Mouse (Mus musculus) midbrain, embryonic 12.5 days (tissue): ENCODE measurements around the gene Anapc15. TPM values are rescaled to one million over a fixed set of nuclear protein-coding genes. Genes with fewer than 3 reads are reported as not detected.

Experiments
- ATAC-seq: fragments of 200-750 bp; cut with Nextera tagmentation; 2 replicates; pipeline ENCODE4 v1.8.0; 2017; ENCODE audit warnings: low read depth, moderate TSS enrichment, moderate library complexity; ENCODE audit not compliant: low FRiP score
- H3K27ac ChIP-seq: fragments of 300-500 bp; sonication (generic); replicated peaks from 2 replicates; pipeline ENCODE4 v1.5.1; 2016; ENCODE audit warnings: mild to moderate bottlenecking
- H3K27me3 ChIP-seq: fragments of 300-500 bp; sonication (generic); 2 replicates; pipeline ENCODE4 v1.6.1; 2016; ENCODE audit warnings: mild to moderate bottlenecking
- H3K36me3 ChIP-seq: fragments of 300-500 bp; sonication (generic); 2 replicates; pipeline ENCODE4 v1.6.1; 2016
- H3K4me1 ChIP-seq: fragments of 300-500 bp; sonication (generic); 2 replicates; pipeline ENCODE4 v1.6.1; 2016
- H3K4me2 ChIP-seq: fragments of 300-500 bp; sonication (generic); replicated peaks from 2 replicates; pipeline ENCODE4 v1.6.1; 2016; ENCODE audit warnings: mild to moderate bottlenecking, moderate library complexity
- H3K4me3 ChIP-seq: fragments of 300-500 bp; sonication (generic); 2 replicates; pipeline ENCODE4 v1.5.1; 2016; ENCODE audit warnings: mild to moderate bottlenecking
- H3K9ac ChIP-seq: fragments of 300-500 bp; sonication (generic); replicated peaks from 2 replicates; pipeline ENCODE4 v1.6.1; 2016; ENCODE audit warnings: mild to moderate bottlenecking, moderate library complexity
- H3K9me3 ChIP-seq: fragments of 300-500 bp; sonication (generic); 2 replicates; pipeline ENCODE4 v1.6.1; 2016; ENCODE audit warnings: mild to moderate bottlenecking
- WGBS: fragments of 180-500 bp; shearing (Covaris S2); methylation state at CpG from one replicate; pipeline ENCODE4 v1.1.7; 2016; 5-methylcytosine and 5-hydroxymethylcytosine counted together
- polyA plus RNA-seq: library from polyadenylated mRNA; unstranded; fragments of >200 nt; fragmentation: Nextera tagmentation; extraction: Ambion mirVana; gene quantifications from 2 replicates; pipeline ENCODE4 v1.2.1, GENCODE M21; 2016

The Anapc15 gene
- polyA plus RNA-seq, 1 experiment from 2014 or later, result 89.7 TPM

DNA sequence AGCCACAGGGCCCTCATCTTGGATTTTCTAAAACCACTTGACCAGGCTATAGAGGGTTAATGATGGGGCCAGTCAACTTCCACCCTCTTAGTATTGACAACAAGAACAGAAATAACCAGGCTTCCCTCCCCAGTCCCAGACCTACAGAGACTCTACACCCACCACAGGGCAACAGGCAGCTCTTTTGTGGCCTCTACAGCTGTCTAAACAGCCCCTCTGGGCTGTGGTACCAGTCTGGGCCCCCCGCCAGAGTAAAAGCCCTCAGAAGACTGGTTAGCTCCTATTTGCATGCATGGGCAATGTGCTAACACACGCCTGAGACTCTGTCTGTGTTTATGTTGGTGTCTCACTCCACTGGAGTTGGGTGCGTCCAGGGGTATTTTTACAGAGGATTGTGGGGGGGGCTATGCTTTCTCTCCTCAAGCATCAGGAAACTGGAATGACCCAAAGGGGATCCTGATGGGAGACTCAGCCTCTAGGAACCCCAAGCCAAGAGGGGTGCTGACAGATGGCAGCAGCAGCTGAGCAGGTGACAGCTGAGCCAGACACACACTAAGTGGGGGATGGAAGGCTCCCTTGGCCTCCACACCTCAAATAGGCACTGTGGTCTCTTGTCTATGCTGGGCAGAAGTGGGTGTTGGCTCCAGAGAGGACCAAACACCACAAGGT is 29.5 kb upstream of the Anapc15 start:
- Histone ChIP-seq H3K9ac (no peak overlapping the region; the same call in 1 of the 2 replicates), H3K36me3 (peaks cover 42% of the 10 kb centered on the region), H3K27ac (peak overlapping the region; percentile 64), H3K9me3 (no peaks in the 10 kb centered on the region), H3K4me3 (no peak overlapping the region), H3K4me1 (peaks cover 28% of the 10 kb centered on the region), H3K4me2 (peak overlapping the region; percentile 91), H3K27me3 (no peaks in the 10 kb centered on the region; the same call in 1 of the 2 replicates)
- ATAC-seq, result no peak
- 60% methylated on average over 3 of the region's 3 CpGs for WGBS

DNA sequence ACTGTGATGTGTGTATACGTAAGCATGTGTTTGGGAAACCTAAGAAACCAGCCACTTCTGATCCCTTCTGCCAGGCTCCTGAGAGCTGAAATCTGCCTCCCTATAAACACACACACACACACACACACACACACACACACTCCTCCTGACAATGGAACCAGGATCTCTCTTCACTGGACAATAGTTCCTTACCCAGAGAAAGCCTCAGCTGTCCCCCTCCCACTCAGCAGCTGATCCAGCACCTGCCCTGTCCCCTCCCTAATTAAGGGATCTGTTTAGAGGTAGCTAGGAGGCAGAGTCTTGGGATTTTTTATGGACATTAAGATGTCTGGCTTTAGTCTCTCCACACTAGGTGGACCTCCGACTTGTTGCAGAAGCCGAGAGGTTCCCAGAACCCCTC is 28.6 kb upstream of the Anapc15 start:
- Histone ChIP-seq H3K27ac (peak overlapping the region; percentile 64), H3K4me1 (peaks cover 28% of the 10 kb centered on the region), H3K4me3 (peak overlapping the region; percentile 74), H3K9me3 (no peaks in the 10 kb centered on the region), H3K4me2 (peak overlapping the region; percentile 91), H3K9ac (peak overlapping the region; percentile 11; the same call in 1 of the 2 replicates), H3K27me3 (no peaks in the 10 kb centered on the region; the same call in 1 of the 2 replicates), H3K36me3 (peaks cover 33% of the 10 kb centered on the region)
- 61% methylated on average over 3 of the region's 3 CpGs for WGBS
- ATAC-seq, result no peak

DNA sequence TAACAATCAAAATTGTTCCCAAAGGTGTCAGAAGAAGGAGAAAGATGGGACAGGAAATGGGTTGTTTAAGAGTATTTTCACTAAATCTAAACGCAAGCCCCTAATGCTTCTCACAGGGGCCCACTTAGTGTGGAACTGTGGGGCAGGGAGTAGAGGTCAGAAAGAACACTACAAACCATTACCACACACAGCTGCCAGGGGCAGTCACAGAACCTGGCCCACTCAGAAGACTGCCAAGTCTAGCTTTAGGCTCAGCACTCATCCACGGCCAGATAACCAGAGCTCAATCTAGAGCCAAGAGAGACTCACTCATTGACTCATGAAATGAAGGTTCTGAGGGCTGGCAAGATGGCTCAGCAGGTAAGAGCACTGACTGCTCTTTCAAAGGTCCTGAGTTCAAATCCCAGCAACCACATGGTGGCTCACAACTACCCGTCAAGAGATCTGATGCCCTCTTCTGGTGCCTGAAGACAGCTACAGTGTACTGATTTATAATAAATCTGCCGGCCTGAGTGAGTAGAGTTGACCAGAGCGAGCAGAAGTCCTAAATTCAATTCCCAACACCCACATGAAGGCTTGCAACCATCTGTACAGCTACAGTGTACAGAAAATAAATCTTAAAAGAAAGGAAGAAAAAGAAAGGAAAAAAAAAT is 27.9 kb upstream of the Anapc15 start:
- H3K4me3 ChIP-seq, result peak overlapping the region; percentile 74
- WGBS, result 47% methylated on average over 5 of the region's 5 CpGs
- no peak for ATAC-seq
- peak overlapping the region; percentile 91 for H3K9ac ChIP-seq
- peaks cover 27% of the 10 kb centered on the region for H3K36me3 ChIP-seq
- H3K4me1 ChIP-seq, result peaks cover 28% of the 10 kb centered on the region
- H3K27ac ChIP-seq, result peak overlapping the region; percentile 85
- H3K27me3 ChIP-seq, result no peaks in the 10 kb centered on the region; the same call in 1 of the 2 replicates
- no peaks in the 10 kb centered on the region for H3K9me3 ChIP-seq
- H3K4me2 ChIP-seq, result peak overlapping the region; percentile 91

DNA sequence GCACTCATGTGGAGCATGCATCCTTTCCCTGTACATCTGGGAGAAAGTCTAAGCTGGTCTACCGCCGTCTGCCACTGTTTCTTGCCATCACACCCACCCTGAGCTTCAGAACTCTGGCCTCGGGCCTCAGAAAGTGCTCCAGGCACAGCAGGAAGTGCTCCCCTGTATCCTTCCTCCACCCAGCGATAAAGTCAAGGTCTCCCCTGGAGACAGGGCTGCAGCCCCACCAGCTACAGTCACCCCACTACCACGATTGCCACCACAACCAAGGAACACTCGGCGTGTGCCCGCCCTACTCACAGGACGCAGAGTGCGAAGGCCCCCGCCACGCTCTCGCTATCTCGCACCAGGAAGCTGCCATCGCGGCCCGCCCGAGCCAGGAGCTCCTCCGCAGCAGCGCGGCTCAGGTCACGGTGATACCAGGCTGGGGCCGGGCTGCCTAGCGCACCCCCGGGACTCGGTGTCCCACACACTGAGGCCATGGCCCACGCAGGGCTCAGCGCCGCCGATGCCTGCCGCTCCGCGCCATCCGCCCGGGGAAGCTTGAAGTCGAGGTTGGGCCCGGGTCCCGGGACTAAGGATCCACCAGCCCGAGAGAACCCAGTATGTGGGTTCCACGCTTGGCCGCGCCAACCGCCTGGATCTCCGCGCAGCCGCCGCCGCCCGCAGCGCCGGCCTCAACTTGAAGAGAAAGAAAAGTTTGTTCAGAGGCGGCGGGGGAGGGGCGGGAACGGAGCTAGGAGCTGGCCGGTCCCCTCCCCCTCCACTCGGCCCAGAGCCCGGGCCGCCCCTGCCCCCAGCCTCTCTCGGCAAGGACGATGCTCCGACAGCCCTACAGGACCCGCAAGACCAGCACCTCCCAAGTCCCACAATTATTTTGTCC is 27.0 kb upstream of the Anapc15 start:
- Histone ChIP-seq H3K27me3 (no peaks in the 10 kb centered on the region; the same call in 1 of the 2 replicates), H3K4me2 (peak overlapping the region; percentile 91), H3K9ac (peak overlapping the region; percentile 91), H3K27ac (peak overlapping the region; percentile 85), H3K36me3 (peaks cover 17% of the 10 kb centered on the region), H3K9me3 (no peaks in the 10 kb centered on the region), H3K4me3 (peak overlapping the region; percentile 74), H3K4me1 (peaks cover 28% of the 10 kb centered on the region)
- ATAC-seq, result peak; percentile 64
- WGBS, result under 1% methylated on average over 62 of the region's 63 CpGs

DNA sequence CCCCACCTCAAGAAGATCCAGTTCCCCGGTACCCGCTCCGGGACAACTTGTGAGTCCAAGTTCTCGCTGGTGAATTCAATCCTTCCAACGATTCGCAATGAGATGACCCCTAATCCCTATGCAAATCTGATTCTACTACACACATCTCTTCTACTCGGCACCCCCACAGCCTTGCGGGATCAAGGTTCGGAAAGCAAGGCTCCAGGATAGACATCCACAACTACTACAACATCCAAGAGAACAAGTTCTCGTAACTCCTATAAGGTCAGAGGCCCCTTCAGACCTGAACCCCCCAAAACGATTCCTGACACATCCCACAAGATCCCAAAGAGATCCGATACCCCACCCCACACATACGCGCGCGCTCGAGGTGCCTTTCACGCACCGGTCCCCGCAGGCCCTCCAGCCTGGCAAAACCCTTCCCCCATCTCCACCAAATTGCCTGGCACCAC is 26.3 kb upstream of the Anapc15 start:
- Histone ChIP-seq H3K9me3 (no peaks in the 10 kb centered on the region), H3K4me2 (peak overlapping the region; percentile 91), H3K36me3 (peaks cover 11% of the 10 kb centered on the region), H3K4me1 (peaks cover 28% of the 10 kb centered on the region), H3K9ac (peak overlapping the region; percentile 91), H3K4me3 (peak overlapping the region; percentile 74), H3K27me3 (no peaks in the 10 kb centered on the region; the same call in 1 of the 2 replicates), H3K27ac (peak overlapping the region; percentile 85)
- peak; percentile 10; the same call in 1 of the 2 replicates for ATAC-seq
- WGBS, result under 1% methylated on average over 20 of the region's 20 CpGs

DNA sequence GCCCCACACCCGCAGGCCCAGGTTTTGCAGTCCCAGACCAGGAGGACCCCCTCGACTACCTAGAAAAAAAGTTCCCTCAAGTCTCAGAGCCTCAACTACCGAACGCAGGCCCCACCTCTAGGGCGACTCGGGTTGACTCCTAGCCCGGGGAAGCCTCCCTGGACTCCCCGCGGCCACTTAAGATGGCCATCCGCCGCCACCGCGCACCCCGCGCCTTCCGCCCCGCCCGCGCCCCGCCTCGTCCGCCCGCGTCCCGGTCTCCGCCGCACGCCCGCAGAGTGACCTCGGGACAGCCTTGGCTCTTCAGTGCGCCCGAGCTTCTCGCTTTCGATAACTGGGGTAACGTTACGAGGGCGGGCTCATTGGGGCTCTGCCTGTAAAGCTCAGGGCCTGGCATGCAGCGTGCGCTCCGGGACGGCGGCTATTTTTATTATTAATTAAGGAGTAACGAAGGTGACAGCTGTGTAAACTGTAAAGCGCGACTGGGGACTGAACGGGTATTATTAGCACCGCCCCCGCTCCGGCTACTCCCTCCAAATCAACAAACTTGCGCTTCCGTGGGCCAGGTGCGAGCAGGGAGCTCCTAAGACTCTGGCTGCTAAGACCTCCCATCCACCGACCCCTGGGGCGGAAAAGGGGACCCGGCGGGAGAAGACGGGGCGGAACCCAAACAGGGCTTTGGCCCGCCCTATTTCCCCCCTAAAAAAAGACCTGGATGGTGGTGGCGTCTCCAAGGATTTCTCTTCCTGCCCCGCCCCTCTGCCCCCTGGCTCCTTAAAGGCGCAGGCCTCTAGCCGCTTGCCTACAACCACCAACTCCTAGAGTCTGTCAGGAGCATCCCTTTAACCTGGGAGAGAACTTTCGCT is 25.7 kb upstream of the Anapc15 start, which contains the start of gene Inppl1:
Inppl1 (minus strand) TSS at position 624 of the 866 bp plus-strand sequence.
- peak within 1 kb of the TSS; percentile 91 for H3K4me2 ChIP-seq
- peaks cover 28% of the 10 kb centered on the region for H3K4me1 ChIP-seq
- no peaks in the 10 kb centered on the region for H3K9me3 ChIP-seq
- H3K36me3 ChIP-seq, result peaks cover 4% of the 10 kb centered on the region
- peak; percentile 75 for ATAC-seq
- peak within 1 kb of the TSS; percentile 74 for H3K4me3 ChIP-seq
- H3K27ac ChIP-seq, result peak within 1 kb of the TSS; percentile 85
- under 1% methylated on average over 64 of the region's 64 CpGs for WGBS
- no peaks in the 10 kb centered on the region; the same call in 1 of the 2 replicates for H3K27me3 ChIP-seq
- peak within 1 kb of the TSS; percentile 91 for H3K9ac ChIP-seq

DNA sequence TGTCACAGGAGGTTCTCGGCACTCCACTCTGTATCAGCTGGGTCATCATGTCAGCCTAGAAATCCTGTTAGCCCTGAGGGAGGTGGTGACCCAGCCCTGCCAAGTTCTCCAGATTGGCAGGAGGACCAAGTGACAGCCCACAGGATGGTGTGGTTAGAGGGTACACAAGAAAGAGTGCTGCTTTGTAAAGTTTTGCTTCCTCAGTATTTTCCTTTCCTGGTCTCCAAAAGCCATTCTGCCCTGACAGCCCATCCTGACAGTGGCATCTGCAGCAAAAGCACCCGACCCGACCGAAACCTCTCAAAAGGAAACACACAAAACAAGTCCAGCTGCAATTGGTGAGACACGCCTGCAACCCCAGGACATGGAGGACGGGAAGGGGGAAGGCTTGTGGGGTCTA is 19.3 kb upstream of the Anapc15 start:
- no peaks in the 10 kb centered on the region for H3K27me3 ChIP-seq
- 81% methylated on average over 6 of the region's 6 CpGs for WGBS
- H3K4me1 ChIP-seq, result no peaks in the 10 kb centered on the region
- H3K27ac ChIP-seq, result no peak overlapping the region
- no peak overlapping the region for H3K4me2 ChIP-seq
- H3K9ac ChIP-seq, result no peak overlapping the region
- H3K36me3 ChIP-seq, result no peaks in the 10 kb centered on the region
- no peak for ATAC-seq
- no peaks in the 10 kb centered on the region for H3K9me3 ChIP-seq
- H3K4me3 ChIP-seq, result no peak overlapping the region

DNA sequence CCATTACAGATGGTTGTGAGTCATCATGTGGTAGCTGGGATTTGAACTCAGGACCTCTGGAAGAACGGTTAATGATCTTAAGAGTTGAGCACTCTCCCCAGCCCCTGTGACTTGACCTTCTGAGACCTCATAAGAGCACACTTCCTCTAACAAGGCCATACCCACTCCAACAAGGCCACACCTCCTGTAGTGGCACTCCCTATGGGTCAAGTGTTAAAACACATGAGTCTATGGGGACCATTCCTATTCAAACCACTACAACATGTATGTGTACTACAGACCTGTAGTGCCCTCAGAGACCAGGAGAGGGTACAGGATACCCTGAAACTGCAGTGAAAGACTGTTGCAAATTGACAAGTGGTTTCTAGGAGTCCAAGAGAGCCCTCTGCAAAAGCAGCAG is 15.6 kb upstream of the Anapc15 start:
- no peaks in the 10 kb centered on the region for H3K9me3 ChIP-seq
- no peak overlapping the region for H3K27ac ChIP-seq
- no peaks in the 10 kb centered on the region for H3K36me3 ChIP-seq
- no peaks in the 10 kb centered on the region for H3K27me3 ChIP-seq
- no peaks in the 10 kb centered on the region for H3K4me1 ChIP-seq
- WGBS, result 95% methylated on average over 1 of the region's 1 CpGs
- no peak overlapping the region for H3K4me2 ChIP-seq
- no peak for ATAC-seq
- no peak overlapping the region for H3K4me3 ChIP-seq
- no peak overlapping the region for H3K9ac ChIP-seq

DNA sequence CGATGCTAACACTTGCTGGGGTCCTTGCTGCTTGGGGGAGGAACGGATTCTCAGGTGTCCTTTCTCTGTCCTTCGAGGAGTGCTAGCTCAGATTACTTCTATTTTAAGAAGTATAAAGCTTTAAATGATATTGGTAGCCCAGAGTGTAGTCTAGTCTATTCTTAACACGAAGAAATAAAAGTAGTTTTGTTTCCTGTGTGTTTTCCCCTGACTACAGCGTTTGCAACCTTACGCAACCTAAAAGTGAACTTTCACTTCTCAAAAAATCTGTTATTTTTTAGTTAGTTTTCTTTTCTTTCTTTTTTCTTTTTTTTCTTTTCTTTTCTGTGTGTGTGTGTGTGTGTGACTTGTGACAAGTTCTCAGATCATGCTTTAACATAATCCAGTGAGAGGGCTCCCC is 11.8 kb upstream of the Anapc15 start:
- Histone ChIP-seq H3K4me2 (no peak overlapping the region), H3K27ac (no peak overlapping the region), H3K9ac (no peak overlapping the region), H3K4me3 (no peak overlapping the region), H3K36me3 (no peaks in the 10 kb centered on the region), H3K27me3 (no peaks in the 10 kb centered on the region), H3K4me1 (no peaks in the 10 kb centered on the region), H3K9me3 (no peaks in the 10 kb centered on the region)
- WGBS, result 85% methylated on average over 6 of the region's 6 CpGs
- ATAC-seq, result no peak

DNA sequence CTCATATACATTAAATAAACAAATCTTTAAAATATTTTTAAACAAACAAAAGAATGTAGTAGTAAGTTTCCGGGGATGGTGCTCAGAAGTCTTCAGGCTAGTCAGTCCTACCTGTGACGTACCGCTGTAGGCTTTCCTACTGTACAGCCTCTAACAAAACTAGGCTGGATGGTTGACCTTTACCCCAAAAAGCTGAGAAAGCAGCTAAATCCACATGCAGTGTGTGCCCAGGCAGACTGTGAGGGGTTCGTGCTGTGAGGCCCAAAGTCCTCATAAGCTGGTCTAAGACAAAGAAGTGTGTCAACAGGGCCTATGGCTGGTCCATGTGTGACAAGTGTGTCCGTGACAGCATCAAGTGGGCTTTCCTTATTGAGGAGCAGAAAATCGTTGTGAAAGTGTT is 10.7 kb upstream of the Anapc15 start:
- Histone ChIP-seq H3K9ac (no peak overlapping the region), H3K4me2 (no peak overlapping the region), H3K4me1 (no peaks in the 10 kb centered on the region), H3K27me3 (no peaks in the 10 kb centered on the region), H3K27ac (no peak overlapping the region), H3K9me3 (no peaks in the 10 kb centered on the region), H3K4me3 (no peak overlapping the region), H3K36me3 (no peaks in the 10 kb centered on the region)
- 85% methylated on average over 6 of the region's 6 CpGs for WGBS
- ATAC-seq, result no peak

DNA sequence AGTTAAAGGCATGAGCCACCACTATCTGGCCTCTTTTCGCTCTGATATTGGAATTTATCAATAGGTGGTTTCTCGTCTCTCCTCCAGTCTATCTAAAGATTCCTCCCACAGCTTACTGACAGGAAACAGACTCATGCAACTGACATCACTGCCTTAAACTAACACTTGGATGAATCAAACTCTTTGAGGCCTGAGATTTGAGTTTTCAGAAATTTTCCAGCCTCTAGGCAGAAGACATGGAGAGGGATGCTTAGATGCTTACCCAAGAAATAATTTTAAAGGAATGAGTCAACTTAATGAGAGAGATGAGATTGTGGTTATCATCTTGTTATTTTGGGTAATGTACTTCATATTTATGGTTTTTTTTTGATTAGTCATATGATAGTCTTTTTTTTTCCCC is 9.7 kb upstream of the Anapc15 start:
- Histone ChIP-seq H3K9ac (no peak overlapping the region), H3K4me2 (no peak overlapping the region), H3K9me3 (no peaks in the 10 kb centered on the region), H3K4me1 (no peaks in the 10 kb centered on the region), H3K4me3 (no peak overlapping the region), H3K27me3 (no peaks in the 10 kb centered on the region), H3K36me3 (no peaks in the 10 kb centered on the region), H3K27ac (no peak overlapping the region)
- 88% methylated on average over 2 of the region's 2 CpGs for WGBS
- no peak for ATAC-seq
